Mouse (Mus musculus) fat pad, adult 2 months (tissue): ENCODE measurements around the gene Adamtsl2.

ENCODE experiments used
- DNase-seq: peaks from one replicate; pipeline ENCODE4 v3.0.0-alpha.2; 2011; ENCODE audit warnings: low read depth, low spot score; ENCODE audit errors: extremely low read depth

Adamtsl2 gene

DNA sequence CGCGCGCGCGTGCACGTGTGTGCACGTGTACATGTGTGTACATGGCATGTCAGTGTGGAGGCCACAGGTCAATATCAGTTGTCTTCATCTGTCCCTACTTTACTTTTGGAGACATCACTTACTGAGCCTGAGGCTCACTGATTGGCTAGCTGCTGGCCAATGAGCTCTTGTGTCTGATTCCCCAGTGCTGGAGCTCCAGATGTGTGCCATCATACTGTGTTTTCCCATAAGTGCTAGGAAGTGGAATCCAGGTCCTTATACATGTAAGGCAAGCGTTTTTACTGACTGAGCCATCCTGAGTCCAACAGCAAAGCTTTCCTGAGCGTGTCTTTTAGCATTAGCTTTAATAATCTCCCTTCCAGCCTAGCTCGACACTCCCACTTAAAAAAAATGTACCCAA is 35.0 kb downstream of the Adamtsl2 start:
- DNase-seq: no peak

DNA sequence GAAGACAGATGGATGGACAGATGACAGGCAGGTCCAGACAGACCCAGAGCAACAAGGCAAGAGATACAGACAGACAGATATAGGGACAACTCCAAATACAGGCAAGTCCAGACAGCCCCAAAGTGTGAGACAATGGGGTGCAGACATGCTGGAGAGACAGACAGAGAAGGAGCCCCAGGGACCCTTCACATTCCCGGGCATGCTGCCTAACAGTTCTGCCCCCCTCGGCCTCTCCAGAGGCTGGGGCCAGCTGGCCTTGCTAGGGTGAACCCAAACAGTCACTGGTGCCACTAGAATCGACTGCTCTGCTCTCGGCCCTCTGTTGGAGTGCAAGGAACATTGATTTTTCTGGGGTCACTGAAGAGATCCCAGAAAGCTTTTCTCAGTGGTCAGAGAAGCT is 39.3 kb downstream of the Adamtsl2 start:
- DNase-seq: no peak

DNA sequence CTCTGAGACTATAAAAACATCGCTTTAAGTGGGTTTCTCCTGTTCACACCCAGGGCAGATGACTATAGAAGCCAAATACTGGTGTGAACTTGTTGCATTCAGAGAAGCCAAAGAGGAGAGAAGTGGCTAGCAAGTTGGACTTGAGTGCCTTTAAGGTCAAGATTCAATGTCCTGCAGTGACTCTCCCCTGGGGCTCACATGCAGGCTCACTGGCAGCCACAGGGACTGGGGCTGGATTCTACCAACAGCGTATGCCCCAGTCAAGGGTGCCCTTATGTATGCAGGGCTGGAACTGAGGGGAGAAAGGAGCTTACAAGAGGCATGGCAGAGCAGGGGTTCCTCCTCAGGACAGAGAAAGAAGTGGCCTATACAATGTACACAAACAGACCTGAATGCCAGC is 40.6 kb downstream of the Adamtsl2 start:
- no peak for DNase-seq

DNA sequence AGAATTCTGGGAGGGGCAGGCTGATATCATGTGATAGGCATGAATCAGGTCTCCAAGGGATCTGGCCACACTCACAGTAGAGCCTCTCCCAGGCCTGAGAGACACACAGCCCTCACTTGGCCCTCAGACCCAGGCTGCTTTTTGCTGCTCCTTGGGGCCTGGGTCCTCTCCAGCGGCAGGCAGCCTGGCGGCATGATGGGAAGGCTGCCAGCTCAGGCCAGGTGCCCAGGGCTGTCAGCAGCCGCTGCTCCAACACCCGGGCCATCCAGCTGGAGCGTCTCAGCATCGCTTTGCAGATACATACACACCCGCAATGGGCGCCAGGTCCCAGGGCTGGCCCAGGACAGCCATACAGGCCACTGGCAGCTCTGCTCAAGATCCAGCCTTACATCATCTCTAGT is 41.1 kb downstream of the Adamtsl2 start:
- DNase-seq: no peak

DNA sequence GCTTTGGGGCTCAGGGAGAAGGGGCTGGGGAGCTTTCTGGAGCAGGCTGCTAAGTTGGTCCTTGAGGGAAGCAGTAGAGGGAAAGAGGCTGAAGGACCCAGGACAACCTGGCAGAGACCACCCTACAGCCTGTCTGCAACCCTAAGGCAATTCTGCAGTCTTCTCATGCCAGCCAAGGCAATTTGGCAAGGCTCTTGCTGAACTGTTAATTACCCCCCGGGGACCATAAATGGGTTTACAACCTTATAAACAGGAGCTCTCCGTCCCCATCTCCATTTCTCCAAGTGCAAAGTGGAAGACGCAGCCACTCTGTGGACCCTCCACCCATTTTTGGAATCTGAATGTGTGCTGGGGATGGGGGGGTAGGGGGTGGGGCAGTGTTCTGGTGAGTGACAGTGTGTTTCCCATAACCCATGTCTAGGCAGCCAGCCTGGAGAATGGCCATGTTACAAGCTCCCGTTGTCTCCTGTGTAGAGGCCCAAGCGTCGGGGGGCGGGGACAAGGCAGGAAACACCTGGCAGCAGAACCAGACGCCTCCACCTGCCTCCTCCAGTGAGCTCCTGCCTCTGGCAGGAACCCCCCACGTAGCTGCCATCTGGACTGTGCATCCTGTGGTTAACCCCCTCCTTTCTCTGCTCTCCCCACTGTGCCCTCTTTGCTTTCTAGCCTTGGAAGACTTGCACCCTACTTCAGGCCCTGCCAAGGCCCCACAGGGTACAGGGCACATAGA is 42.6 kb downstream of the Adamtsl2 start:
- DNase-seq: no peak

DNA sequence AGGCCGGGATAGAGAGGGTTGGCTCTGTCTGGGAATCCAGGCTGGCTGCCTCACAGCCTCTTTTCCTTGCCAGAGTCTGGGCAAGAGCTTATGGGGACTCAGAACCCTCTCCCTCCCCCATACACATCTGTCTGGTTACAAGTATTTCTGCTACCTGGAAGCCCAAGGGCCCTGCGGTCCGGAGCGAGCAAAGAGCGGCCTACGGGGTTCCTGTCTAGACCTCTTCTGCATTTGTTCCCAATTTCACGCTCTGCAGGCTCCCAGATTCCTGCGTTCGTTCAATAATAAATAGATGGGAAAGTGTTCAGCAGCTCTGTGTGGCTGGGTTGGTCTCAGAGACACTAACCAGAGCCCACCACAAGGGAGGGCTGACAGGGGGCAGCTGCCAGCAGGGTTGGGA is 43.4 kb downstream of the Adamtsl2 start:
- DNase-seq: no peak

DNA sequence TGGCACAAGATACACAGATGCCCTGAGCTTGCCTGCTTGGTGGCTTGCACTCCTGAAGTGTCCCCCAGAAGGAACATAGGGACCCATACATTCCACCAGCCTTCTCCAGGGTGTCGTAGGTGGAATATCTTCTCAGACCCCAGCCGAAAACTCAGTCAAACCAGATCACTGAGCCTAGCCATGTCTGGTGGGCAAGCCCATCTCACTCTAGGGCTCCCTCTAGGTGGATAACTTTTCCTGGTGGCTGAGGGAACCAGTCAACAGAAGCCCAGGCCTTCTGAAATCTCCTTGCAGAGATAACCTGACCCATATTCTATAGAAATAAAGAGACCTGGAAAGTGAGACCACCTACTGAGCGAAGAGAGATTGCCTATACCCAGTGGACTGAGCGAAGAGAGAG is 43.9 kb downstream of the Adamtsl2 start:
- DNase-seq: no peak

DNA sequence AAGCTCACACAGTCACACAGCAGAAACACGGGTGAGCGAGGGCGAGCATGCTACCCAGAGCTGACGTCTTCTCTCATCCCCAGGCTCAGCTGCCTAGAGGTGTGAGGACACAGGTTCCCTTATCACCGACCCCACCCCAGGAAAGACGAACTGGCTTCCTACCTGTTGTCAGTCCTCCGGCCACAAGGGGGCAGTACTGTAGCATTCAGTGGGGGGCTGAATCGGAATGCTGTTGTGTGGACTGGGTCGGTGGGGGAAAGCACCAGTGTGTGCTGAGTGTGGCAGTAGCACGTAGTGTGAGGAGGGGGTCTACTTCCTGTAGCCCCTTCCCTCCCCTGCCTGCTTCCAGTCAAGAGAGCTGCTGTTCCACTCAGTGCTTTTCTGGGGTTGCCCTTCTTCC is 46.8 kb downstream of the Adamtsl2 start:
- no peak for DNase-seq

DNA sequence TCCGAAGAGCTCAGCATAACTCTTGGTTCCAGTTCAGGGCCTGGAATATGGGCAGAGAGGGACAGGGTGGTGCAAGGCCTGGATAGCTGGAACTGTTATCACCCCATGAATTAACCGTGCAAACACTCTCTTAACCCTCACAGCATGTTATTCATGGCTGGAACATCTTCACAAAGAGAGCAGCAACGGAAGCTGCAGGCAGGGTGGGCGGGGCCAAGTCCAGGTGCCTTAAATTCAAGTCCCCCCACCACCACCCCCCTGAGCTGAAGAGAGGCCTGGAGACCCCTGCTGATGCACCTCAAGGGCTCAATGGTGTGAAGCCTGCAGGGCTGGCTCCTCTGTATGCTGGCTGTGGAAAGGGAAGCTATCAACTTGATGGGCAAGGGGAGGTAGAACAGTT is 47.3 kb downstream of the Adamtsl2 start:
- no peak for DNase-seq

DNA sequence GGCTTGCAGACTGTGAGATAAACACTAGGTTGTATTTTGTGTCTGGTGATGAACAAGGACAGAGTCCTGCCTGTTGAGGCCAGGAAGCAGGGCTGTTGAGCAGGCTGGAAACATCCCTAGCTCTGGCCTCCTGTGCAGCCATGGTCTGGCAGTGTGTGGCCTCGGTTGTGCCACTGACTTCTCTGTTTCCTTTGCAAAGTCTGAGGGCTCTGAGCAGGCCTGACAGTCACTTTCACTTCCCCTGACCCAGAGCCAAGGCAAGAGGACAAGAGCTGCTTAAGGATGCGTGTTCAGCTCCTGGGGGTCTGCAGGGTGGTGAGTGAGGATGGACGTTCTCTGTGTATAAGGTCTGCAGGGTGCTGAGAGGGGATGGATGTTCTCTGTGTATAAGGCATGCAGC is 49.8 kb downstream of the Adamtsl2 start:
- DNase-seq: no peak

DNA sequence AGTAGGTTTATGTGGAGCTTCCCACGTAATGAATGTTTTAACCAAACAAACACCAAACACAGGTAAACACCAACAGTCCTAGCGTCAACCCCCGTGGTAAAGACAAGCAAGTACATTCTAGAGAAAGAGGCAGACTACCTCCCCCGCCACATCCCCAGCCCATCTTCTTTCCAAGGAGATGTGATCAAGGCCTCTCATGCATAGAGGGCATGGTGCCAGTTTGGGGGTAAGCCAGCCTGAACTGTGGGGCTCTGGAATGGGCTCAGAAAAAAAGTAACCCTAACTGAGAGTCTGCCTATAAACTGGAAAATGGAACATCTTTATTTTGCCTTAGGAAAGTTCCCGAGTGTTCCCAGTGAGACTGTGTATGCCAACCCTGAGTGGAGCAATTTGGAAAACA is 56.8 kb downstream of the Adamtsl2 start:
- DNase-seq: no peak

DNA sequence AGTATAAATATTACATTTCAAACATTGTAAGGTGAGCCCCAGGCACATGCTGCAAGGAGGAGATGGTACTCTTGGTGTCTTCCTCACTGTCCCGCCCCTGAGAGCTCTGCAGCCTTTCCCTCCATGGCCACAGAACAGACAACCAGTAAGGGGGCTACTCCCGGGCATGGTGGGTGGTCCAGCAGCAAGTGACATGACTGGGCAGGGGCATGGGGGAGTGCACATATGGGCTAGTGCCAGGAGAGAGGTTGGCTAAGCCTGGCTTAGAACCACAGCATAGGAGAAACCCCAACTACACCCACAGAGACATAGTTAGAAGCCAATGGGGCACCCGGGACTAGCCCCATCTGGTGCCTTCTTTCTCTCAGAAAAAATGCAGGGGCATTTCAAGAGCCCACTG is 57.2 kb downstream of the Adamtsl2 start:
- DNase-seq: no peak

DNA sequence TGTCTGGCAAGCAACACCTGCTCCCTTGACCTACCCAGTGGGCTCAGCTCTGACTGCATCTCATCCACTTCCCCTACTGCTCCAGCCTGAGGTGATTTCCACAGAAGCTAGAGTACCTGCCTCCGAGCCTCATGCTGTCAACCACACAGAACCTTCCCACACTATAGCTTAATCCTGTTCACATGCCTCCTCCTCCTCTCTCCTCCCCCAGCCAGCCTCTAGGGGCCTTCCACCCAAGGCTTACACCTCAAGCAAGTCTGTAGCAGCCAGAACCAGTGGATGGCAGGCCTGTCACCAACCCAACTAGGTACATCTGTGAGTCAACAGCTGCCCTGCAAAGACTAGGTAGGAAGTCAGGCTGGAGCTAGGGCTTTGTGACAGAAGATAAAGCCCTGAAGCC is 57.6 kb downstream of the Adamtsl2 start:
- DNase-seq: no peak

DNA sequence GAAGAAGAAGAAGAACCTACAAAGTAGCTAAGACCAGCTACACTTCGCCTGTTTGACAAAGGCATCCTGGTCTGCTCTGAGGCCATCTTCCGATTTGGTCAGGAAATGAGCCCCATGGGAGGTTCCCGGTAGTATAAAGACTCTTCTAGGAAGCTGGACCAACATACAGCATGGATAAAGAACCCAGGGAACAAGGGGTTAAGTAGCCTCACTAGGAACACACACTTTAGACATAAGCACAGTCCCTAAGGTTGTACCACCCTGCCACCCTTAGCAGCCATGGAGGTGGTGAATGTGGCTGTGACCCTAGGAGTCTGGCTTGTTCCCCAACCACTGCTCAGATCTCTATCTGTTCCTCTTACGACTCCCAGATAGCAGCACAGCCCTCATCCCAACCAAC is 59.2 kb downstream of the Adamtsl2 start:
- no peak for DNase-seq

DNA sequence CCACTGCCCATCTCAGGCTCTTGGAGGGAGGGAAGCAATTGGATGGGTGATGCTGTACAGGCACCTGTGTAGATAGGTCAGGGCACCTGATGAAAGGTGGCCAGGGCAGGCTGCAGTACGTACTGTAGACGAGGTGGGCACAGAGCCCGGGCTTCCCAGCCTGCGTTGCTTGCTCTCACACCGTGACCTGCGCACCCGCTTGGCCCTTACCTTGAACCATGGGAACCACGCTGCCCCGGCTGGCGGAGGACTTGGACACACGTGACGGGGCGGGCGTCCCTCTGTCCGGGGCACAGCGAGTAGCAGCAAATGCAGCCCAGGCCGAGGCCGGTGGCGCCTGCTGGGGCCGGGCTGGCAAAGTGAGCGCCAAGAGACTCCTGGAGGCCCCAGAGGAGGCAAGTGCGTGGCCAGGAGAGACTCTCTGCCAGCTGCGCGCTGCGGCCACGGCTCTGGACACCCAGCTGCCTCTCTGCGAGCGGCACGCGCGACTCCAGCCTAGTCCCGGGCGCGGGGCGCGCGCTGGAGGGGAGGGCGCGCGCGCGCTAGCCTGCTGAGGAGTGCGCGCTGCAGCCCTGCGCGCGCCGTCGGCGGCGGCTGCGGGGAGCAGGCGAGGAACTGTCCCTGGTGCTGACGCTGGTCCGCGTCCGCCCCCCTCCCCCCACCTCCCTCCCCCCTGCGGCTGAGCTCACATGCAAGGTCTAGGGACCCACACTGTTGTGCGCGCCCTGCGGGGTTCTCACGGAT is 62.9 kb downstream of the Adamtsl2 start, which contains the start of gene Fam163b:
TSS of gene Fam163b (minus strand) at position 542 of the 744 bp plus-strand sequence.
- DNase-seq: no peak

DNA sequence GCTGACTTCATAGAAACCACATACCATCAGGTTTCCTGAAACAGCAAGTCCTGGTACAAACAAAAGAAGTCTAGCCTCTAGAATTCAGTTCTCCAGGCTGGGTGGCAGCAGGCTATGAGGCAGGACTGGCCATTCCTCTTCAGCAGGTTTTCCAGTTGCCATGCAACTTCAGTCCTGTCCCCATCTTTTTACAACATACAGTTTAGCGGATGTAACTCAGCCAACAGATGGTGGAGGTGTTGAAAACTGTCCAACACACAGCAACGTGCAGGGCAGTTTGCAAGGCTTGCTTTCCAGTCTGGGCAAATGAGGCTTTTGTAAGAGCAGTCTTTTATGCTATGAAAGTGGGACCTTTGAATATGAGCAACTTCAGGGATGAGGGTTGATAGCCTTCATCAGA is 65.8 kb downstream of the Adamtsl2 start:
- DNase-seq: no peak

DNA sequence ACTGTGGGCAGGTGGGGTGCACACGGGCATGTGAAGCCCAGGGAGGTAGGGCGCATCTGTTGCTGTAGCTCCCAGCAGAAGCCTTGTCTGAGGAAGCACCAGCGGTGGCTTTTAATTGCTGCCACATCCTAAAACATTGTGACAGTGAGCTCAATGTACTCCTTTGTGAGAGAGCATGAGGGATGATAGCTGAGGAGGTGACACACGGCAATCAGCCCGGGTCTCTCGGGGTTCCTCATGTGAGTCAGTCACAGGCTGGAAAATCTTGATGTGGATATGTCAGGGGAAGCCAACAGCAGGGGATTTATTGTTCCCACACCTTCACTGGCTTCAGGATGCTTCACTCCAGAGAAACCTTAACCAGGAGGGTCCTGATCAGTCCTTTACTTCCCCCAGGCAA is 67.7 kb downstream of the Adamtsl2 start:
- no peak for DNase-seq

DNA sequence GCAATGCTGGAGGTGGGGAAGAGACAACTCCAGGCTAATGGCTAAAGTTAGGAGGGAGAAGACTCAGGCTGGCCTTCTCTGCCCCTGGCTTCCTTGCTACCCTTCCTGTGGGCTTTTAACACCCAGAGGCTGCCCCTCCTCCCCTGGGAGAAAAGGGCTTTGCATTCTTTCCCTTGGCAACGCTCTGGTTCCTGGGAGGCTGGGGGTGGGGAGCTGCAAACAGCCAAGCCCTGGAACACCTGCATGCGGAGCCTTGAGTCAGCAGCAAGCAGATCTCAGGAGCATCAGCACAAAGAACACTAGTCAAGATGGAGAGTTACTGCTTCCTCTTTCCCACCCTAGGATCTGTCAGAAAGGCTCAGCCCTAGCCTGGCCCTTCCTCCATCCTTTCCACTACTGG is 70.3 kb downstream of the Adamtsl2 start:
- DNase-seq: no peak

DNA sequence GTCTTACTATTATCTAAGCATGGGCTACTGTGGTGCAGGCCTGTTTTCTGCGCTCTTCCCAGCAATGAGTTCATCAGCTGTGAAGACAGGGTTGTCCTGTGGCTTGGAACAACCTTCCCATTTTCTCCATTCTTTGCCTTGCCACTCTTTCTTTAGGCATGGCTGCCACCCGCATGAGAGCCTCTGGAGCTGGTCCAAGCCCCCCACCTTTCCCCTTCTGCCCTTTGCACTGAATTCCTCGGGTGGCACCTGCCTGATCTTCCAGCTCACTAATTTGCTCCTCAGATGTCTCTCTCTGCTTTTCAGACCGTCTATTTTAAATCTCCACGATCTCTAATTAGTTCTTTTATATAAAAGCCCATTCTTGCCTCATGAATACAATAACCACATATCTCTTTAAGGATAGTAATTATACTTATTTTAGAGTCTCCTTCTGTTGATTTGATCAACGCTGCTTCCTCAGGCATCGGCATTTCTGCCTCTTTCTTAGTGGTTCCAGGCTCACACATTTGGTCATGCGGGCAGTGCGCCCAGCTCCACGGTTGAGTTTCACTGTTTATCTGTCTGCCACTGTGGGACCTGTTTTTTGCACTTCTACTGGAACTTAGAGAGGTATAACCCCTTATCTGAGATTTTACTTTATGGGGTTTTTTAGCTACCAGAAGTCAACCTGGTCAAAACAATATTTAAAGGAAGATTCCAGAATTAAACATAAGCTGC is 75.4 kb downstream of the Adamtsl2 start:
- no peak for DNase-seq

DNA sequence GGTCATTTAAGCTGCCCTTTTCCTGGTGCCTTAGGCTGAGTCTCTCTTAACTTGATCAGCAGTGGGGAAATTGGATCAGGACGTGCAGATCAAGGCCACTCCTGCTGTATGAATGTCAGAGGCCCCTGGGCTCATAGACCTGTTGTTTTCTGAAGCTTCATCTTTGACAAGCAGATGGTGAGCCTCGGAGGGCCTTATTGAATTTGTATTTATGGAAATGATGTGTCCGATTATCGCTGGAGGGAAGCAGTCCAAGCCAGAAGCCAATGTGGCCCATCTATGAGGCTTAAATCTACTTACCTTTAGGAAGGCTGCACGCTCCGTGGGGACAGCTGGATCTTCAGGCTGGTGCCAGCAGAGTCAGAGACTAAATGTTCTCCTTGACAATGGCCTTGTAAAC is 77.4 kb downstream of the Adamtsl2 start:
- no peak for DNase-seq
